Mouse (Mus musculus) testis, postnatal 14 days (tissue): Measurements from ENCODE around the gene Dnajc15.

Experiments used
- DNase-seq: peaks from one replicate; pipeline ENCODE4 v3.0.0; 2021; ENCODE audit warnings: low spot score

Gene Dnajc15

DNA sequence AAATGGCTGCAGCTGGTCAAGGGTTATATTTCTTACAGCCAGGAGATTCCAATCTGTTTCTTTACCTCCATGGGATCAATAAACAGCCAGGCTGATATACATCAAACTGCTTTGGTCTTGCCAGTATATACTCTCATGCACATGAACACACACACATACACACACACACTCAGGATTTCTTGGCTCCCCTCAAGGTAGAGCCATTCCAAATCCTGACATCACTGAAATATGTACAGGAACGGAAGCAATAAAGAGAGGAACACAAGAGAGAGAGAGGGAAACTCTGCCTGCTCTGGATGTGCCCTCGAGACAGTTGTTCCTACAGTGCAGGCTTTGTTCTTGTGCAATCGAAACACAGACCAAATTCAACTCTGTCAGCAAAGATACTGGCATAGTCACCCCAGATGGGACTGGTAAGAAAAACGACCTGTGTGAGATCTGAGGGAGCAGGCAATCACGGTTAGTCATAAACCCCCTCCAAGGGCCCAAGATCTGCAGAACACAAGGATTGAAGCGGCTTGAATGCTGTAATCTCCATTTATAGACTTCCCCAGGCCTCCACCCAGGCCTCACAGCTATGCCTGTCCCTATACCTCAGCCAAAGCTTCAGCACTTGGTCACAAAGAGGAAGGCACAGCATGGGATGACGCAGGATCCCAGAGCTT, 80.5 kb downstream of the Dnajc15 start:
- no peak for DNase-seq

DNA sequence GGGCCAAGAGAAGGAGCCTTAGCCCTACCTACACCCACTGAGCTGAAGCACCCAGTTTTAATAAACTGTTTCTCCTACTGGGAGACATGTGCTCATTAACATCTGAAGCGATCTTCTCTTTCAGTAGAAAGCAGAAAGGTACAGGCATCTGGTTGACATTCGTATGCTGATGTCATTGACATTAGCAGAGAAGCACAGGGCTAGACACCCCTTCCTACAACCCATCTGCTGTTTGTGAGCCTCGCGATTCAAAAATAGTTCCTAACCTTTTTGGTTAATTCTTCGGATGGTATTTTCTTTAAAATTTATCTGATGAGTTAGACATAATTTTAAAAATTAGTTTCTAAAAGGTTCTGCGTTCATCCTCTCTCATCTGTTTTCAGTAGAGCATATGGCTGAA, 81.9 kb downstream of the Dnajc15 start:
- DNase-seq = no peak

- no peak for DNase-seq
Measured at GRCm38 (mm10) chr14:77783217-77783616, 91.7 kb downstream of the Dnajc15 start.

- no peak for DNase-seq
Measured at GRCm38 (mm10) chr14:77777365-77777764, 97.6 kb downstream of the Dnajc15 start.

DNA sequence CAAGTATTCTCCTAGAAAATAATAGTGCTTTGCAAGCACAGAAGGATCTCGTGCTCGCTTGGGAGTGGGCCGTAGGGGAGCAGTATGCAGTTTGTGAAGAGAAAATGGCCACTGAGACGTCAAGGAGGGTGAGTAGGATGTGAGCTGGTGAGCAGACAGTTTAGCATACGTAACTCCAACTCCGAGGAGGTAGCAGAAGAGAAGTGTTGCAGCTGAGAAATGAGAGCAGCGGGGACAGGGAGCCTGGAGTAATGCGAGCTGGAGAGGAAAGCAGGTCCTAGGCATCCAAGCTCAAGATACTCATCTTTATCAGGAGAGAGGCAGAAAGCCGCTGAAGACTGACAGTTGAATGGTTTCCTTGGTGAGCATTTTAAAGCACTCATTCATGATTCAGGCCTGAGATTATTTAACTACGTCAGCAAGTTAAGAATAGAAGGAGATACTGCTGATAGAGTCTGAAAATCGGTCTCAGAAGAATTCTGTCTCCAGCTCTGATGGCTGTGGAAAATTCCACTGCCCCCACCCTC, 98.9 kb downstream of the Dnajc15 start:
- no peak for DNase-seq

- no peak for DNase-seq
Measured at GRCm38 (mm10) chr14:77773331-77773730, 101.6 kb downstream of the Dnajc15 start.

DNA sequence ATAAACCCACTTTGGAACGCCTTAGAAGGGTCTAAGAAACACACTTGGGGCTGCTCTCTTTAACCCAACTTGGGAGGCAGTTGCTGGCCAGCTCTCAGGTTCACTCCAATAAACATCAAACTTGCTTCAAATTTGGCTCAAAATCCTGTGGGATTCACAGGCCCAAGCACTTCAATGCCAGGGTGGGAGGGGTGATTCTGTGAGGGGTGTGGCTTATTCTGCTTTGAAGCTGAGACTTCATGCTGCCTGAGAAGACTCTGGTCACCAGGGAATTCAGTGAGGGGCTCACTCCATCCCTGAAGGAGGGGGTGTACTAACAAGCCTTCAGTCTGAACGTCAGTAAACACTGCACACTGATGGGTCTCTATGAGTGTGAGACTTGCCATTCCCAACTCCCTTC, 103.3 kb downstream of the Dnajc15 start:
- no peak for DNase-seq
